Mouse (Mus musculus) limb, embryonic 12.5 days (tissue): Measurements from ENCODE around the gene Cma2. TPM values are rescaled to one million over a fixed set of nuclear protein-coding genes. Genes with fewer than 3 reads are reported as not detected.
"Not testable (repeated sequence)": the region's sequence is repeated elsewhere in the genome, so short reads cannot be mapped to it uniquely, and the experiment has no call there.

Experiments used
- ATAC-seq: fragments of 200-750 bp; cut with Nextera tagmentation; 2 replicates; pipeline ENCODE4 v1.8.0; 2017; ENCODE audit warnings: low read depth, moderate TSS enrichment; ENCODE audit not compliant: insufficient number of reproducible peaks, insufficient read depth, low FRiP score, low TSS enrichment
- H3K27ac ChIP-seq: fragments of 300-500 bp; sonication (generic); 2 replicates; pipeline ENCODE4 v1.5.1; 2016; ENCODE audit warnings: mild to moderate bottlenecking, moderate library complexity
- H3K27me3 ChIP-seq: fragments of 300-500 bp; sonication (generic); 2 replicates; pipeline ENCODE4 v1.6.1; 2016; ENCODE audit warnings: mild to moderate bottlenecking, moderate library complexity
- H3K36me3 ChIP-seq: fragments of 300-500 bp; sonication (generic); 2 replicates; pipeline ENCODE4 v1.6.1; 2016; ENCODE audit warnings: mild to moderate bottlenecking, moderate library complexity
- H3K4me1 ChIP-seq: fragments of 300-500 bp; sonication (generic); replicated peaks from 2 replicates; pipeline ENCODE4 v1.6.1; 2016
- H3K4me2 ChIP-seq: fragments of 300-500 bp; sonication (generic); 2 replicates; pipeline ENCODE4 v1.6.1; 2016; ENCODE audit warnings: mild to moderate bottlenecking, moderate library complexity
- H3K4me3 ChIP-seq: fragments of 300-500 bp; sonication (generic); replicated peaks from 2 replicates; pipeline ENCODE4 v1.5.1; 2016; ENCODE audit warnings: mild to moderate bottlenecking
- H3K9ac ChIP-seq: fragments of 300-500 bp; sonication (generic); replicated peaks from 2 replicates; pipeline ENCODE4 v1.6.1; 2016; ENCODE audit warnings: mild to moderate bottlenecking, moderate library complexity
- H3K9me3 ChIP-seq: fragments of 300-500 bp; sonication (generic); 2 replicates; pipeline ENCODE4 v1.6.1; 2016; ENCODE audit warnings: mild to moderate bottlenecking, moderate library complexity
- WGBS: fragments of 180-500 bp; shearing (Covaris S2); methylation state at CpG from one replicate; pipeline ENCODE4 v1.1.7; 2016; 5-methylcytosine and 5-hydroxymethylcytosine counted together
- polyA plus RNA-seq: library from polyadenylated mRNA; unstranded; fragments of >200 nt; fragmentation: Nextera tagmentation; extraction: Ambion mirVana; gene quantifications from 2 replicates; pipeline ENCODE4 v1.2.1, GENCODE M21; 2016

The Cma2 gene
- polyA plus RNA-seq, 1 experiment from 2014 or later = not detected

GRCm38 (mm10) chr14:55944575-55944974 lies 6.2 kb upstream of the Cma2 start, which contains the start of gene Cma1:
Cma1 (minus strand) TSS chr14:55944675.
- no peak within 1 kb of the TSS for H3K9ac ChIP-seq
- 83% methylated on average over 4 of the region's 4 CpGs for WGBS
- ATAC-seq = no peak

DNA sequence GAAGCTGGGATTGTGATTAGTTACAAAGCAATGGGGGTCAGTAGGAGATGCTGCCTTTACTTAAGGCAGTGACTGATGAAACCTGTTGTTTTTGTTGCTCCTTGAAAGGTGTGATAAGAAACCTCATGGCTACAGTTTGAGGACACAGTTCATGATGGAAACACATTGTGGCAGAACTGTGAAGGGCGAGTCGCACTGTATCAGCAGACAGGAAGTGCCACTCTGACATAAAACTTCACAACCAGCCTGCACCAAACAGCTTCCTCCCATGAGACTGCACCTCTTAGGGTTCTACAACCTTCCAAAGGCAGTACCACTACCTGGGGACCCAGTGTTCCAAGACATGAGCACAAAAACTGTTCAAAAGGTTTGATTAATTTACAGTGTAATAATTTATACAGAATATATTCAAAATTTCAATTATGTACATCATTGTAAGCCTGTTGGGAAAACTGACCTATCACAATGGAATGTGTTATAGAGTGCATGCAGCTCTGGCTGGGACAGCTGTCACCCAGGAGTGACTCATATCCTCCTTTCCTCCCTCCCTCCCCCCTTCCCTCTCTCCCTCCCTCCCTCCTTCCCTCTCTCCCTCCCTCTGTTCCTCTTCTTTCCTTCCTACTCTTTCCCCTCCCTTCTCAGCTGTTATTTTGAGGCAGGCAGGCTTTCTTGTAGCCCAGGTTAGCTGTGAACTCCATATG lies 4.4 kb upstream of the Cma2 start:
- H3K9ac ChIP-seq = no peak overlapping the region
- H3K27me3 ChIP-seq = 0 out of 2 replicates have a peak, but pooled peaks cover 4% of the 10 kb centered on the region
- no peak for ATAC-seq
- no peak overlapping the region for H3K4me2 ChIP-seq
- no peak overlapping the region for H3K4me3 ChIP-seq
- no peak overlapping the region for H3K27ac ChIP-seq
- WGBS = 63% methylated on average over 2 of the region's 2 CpGs
- no peaks in the 10 kb centered on the region for H3K4me1 ChIP-seq
- H3K36me3 ChIP-seq = no peaks in the 10 kb centered on the region
- H3K9me3 ChIP-seq = no peaks in the 10 kb centered on the region

More at GRCm38 (mm10) chr14:55944575-55944974, 6.2 kb upstream of the Cma2 start, which contains the start of gene Cma1:
- H3K36me3 ChIP-seq = no peaks in the 10 kb centered on the region
- H3K4me1 ChIP-seq = no peaks in the 10 kb centered on the region
- no peak within 1 kb of the TSS for H3K4me2 ChIP-seq
- no peak within 1 kb of the TSS for H3K4me3 ChIP-seq
- H3K27me3 ChIP-seq = 0 out of 2 replicates have a peak, but pooled peaks cover 4% of the 10 kb centered on the region
- H3K27ac ChIP-seq = no peak within 1 kb of the TSS
- H3K9me3 ChIP-seq = no peaks in the 10 kb centered on the region

DNA sequence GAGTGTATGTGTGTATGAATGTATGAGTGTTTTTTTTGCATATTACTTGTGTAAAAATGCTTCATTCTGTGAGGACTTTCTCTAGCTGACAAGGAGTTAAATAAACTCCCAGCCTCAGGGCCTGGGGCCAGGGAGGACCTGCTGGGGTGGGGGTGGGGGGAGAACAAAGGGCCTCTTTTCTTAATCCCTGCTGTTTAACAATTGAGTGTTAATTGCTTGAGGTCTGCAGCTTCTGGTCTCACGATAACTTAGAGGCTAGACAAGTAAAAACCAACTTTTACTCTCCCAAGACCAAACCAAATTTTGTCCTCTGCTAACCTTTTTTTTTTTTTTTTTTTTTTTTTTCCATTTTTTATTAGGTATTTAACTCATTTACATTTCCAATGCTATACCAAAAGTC lies 12.5 kb downstream of the Cma2 start:
- Histone ChIP-seq H3K27me3 (no peaks in the 10 kb centered on the region), H3K27ac (peak overlapping the region; percentile 75), H3K4me2 (no peak overlapping the region), H3K36me3 (no peaks in the 10 kb centered on the region), H3K4me3 (no peak overlapping the region), H3K9ac (no peak overlapping the region), H3K9me3 (no peaks in the 10 kb centered on the region), H3K4me1 (peaks cover 6% of the 10 kb centered on the region; the same call in 1 of the 2 replicates)
- WGBS = 8% methylated on average over 1 of the region's 1 CpGs
- ATAC-seq = peak; percentile 63; the same call in 1 of the 2 replicates

- H3K9ac ChIP-seq, H3K27me3 ChIP-seq, H3K9me3 ChIP-seq, H3K36me3 ChIP-seq, H3K4me3 ChIP-seq, H3K4me2 ChIP-seq, ATAC-seq, H3K4me1 ChIP-seq: not testable (repeated sequence)
- WGBS = 53% methylated on average over 2 of the region's 2 CpGs
- H3K27ac ChIP-seq = 0 out of 2 replicates have a peak overlapping the region, but pooled peaks have one; percentile 29
These were observed 13.1 kb downstream of the Cma2 start for GRCm38 (mm10) chr14:55963900-55964299.

GRCm38 (mm10) chr14:55987464-55987863 lies 36.7 kb downstream of the Cma2 start:
- 87% methylated on average over 2 of the region's 3 CpGs for WGBS
- not testable (repeated sequence) for H3K4me1 ChIP-seq, H3K4me2 ChIP-seq, H3K36me3 ChIP-seq, H3K27me3 ChIP-seq, H3K9me3 ChIP-seq, H3K27ac ChIP-seq, H3K4me3 ChIP-seq, H3K9ac ChIP-seq, ATAC-seq

GRCm38 (mm10) chr14:56013147-56013546 lies 62.4 kb downstream of the Cma2 start:
- 63% methylated on average over 3 of the region's 3 CpGs for WGBS
- H3K27ac ChIP-seq = no peak overlapping the region

DNA sequence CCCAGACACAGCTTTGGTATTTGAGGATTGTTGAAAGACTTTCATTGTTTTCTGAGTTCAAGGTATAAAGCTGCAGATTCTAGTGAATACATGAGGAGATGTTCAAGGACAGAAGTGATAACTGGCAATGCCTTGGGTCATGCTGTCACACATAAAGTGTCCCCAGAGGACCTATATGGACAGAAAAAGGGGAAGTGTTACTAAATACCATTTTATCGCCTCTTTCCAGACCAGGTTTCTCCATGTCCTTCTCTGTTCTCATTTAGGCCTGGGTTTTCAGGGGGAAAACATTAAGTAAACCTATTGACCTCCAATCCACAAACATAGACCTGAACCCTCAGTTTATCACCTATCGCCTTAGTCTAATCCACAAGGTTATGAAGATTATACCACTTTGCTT lies 63.1 kb downstream of the Cma2 start:
- no peaks in the 10 kb centered on the region for H3K27me3 ChIP-seq
- H3K4me3 ChIP-seq = no peak overlapping the region
- H3K4me1 ChIP-seq = no peaks in the 10 kb centered on the region
- 85% methylated on average over 2 of the region's 2 CpGs for WGBS
- no peak overlapping the region for H3K9ac ChIP-seq
- no peak overlapping the region for H3K4me2 ChIP-seq
- ATAC-seq = no peak
- no peaks in the 10 kb centered on the region for H3K36me3 ChIP-seq
- H3K27ac ChIP-seq = no peak overlapping the region
- H3K9me3 ChIP-seq = no peaks in the 10 kb centered on the region

More at GRCm38 (mm10) chr14:56013147-56013546, 62.4 kb downstream of the Cma2 start:
- H3K9ac ChIP-seq = no peak overlapping the region
- no peak for ATAC-seq
- no peaks in the 10 kb centered on the region for H3K4me1 ChIP-seq
- H3K36me3 ChIP-seq = no peaks in the 10 kb centered on the region
- no peak overlapping the region for H3K4me3 ChIP-seq
- H3K27me3 ChIP-seq = no peaks in the 10 kb centered on the region
- no peaks in the 10 kb centered on the region for H3K9me3 ChIP-seq
- H3K4me2 ChIP-seq = no peak overlapping the region

GRCm38 (mm10) chr14:56017671-56018070 lies 66.9 kb downstream of the Cma2 start, which contains the start of gene Mcpt1:
Mcpt1 (plus strand) TSS chr14:56017971.
- not testable (repeated sequence) for H3K4me1 ChIP-seq, H3K9ac ChIP-seq, H3K36me3 ChIP-seq, H3K27ac ChIP-seq, H3K4me3 ChIP-seq, H3K9me3 ChIP-seq, ATAC-seq, H3K4me2 ChIP-seq, H3K27me3 ChIP-seq
- 76% methylated on average over 3 of the region's 3 CpGs for WGBS

- ATAC-seq = no peak
- 70% methylated on average over 1 of the region's 1 CpGs for WGBS
- Histone ChIP-seq H3K4me2 (no peak overlapping the region), H3K27me3 (no peaks in the 10 kb centered on the region), H3K27ac (no peak overlapping the region), H3K4me3 (no peak overlapping the region), H3K36me3 (no peaks in the 10 kb centered on the region), H3K4me1 (no peaks in the 10 kb centered on the region), H3K9ac (no peak overlapping the region), H3K9me3 (no peaks in the 10 kb centered on the region)
These were observed 68.7 kb downstream of the Cma2 start for GRCm38 (mm10) chr14:56019446-56019845.

DNA sequence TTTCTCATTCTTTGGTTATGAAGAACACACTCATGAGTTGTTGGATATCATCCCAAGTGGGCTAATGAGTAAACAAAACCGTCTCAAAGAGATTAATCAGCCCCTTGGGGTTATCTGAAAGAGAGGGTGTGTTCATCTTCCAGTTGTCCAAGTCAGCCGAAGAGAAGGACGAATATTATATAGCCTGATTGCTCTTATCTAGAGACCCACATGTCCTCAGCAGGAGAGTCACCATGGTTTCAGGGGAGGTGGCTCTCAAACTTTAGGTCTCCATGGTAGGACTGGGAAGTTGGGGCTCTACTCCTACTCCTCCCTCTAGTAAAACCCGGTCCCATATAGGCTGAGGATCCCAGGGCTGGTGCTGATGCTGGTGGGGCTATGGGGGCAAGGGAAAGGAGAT lies 70.5 kb downstream of the Cma2 start:
- not testable (repeated sequence) for H3K36me3 ChIP-seq, H3K9ac ChIP-seq, H3K4me2 ChIP-seq, ATAC-seq, H3K9me3 ChIP-seq, H3K4me1 ChIP-seq, H3K27ac ChIP-seq, H3K4me3 ChIP-seq, H3K27me3 ChIP-seq
- WGBS = 81% methylated on average over 4 of the region's 4 CpGs
